Mouse (Mus musculus) cerebral cortex, adult 2 months (tissue): ENCODE measurements around the gene Scamp2.

Source experiments
- WGBS: fragments of 180-500 bp; shearing (Covaris S2); methylation state at CpG from one replicate; pipeline ENCODE4 v1.1.7; 2018; 5-methylcytosine and 5-hydroxymethylcytosine counted together

The Scamp2 gene

DNA sequence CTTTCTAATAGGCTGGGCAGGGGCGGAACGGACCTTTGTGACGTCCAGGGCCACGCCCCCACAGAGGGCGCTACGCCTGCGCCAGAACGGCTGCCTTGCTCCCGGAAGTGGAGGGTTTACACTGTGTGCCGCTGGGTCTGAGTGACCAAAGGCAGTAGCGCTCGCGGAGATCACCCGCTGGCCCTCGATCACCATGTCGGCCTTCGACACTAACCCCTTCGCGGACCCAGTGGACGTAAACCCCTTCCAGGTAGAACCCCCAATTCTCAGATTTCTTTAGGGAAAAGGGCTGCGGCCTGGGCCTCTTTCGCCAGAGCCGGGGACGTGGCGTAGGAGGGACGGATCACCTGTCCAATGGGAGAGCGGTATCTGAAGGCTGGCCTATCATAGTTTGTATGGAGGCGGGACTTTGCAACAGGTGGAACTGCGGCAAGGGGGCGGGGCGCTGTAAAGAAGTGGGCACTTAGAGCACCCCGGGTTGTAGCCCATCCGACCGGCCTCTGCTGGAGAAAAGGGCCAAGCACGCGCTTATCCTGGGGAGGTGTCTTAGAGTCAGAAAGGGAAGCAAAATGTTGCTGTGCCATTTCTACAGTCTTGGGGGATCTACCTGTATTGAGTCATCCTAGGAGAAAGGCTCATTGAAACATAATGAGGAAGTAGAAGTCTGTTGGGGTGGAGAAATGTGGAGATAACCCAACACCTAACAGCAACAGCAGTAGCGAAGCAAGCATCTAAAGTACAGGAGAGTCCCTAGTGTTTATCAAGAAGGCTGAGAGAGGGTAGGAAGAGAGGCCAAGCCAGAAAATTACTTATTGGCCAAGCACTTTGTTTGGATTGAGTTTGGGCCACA, at the start of gene Scamp2:
TSS of gene Scamp2 (plus strand) at position 83 of the 850 bp plus-strand sequence.
- 1% methylated on average over 37 of the region's 37 CpGs for WGBS

DNA sequence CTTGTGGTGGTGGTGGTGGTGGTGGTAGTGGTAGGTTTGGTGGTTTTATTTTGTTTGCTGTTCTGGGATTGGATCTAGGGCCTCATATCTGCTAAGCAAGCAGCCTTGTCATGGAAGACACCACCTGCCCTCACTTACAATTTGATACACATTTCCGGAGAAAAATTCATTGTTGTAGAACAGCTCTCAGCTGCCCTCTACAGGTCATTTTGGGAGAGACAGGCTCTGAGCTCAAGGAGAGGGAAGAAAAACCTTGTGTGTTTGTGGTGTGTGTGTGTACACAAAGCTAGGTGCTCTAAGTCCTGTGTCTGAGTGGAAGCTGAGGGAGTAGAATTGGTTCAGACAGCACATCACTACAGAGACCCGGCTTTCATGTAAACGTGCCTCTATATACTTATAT, 43.6 kb upstream of the Scamp2 start:
- 4% methylated on average over 3 of the region's 3 CpGs for WGBS

DNA sequence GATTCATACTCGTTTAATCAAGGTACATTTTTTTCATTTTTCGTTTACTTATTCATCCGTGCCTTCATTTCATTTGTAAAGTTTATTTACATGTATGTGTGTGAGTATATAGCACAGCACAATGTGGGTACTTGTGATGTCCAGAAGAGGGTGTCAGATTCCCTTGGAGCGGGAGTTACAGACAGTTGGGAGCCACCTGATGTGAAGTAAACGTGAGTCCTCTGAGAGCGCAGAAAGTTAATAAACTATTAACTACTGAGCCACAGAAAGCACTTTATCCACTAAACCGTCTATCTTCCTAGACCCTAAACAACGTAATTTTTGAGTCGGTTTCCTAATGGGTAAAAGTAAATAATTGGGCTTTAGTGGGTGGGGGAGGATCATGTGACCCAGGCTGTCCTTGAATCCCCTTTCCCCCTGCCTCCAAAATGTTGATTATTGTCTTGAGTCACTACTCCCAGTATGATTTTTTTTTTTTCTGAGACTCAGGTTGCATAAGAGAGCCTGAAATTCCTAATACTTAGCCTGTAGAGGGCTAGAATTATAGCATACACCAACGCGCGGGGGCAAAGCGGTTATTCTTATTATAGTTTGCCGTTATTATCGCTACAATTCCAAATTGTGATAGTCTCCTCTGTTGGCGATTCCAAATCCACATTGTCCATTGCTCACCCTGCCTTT, 40.2 kb upstream of the Scamp2 start:
- 21% methylated on average over 16 of the region's 16 CpGs for WGBS

DNA sequence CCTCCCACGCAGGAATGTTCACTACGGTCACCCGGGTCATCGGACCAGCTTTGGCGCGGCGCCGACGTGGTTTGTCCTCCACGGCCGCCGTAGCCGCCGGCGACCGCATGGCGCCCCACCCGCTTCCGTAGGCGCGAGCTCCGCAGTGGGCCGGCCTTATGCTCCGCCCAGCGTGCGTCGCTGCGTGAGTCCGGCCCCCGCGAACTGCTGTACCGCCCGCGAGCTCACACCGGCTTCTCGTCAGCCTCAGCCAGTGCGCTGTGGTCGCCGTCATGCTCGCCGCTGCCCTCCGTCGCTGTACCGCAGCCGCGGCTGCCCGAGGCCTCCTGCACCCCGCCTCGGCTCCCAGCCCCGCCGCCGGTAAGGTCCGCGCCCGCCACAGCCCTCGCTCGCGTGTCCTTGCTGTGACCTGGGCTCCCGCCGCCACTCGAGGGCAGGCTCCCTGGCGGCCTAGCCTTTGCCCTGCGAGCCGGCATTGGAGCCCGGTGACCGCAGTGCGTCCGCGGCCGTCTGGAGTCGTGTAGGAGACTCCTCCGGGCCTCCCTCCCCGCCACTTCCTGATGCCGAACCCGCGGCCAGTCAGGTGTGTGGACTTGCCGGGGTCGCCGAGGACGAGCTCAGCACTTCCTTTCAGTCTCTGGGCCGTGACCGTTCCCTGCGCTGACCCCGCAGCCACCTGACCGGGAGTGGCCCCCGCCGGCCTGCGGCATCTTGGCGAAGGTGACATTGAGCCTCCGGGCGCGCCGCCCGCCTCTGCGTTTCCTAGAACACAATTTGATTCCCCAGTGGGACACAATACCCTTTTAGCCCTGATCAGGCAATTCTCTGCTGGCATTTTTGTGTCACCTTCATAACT, 39.5 kb upstream of the Scamp2 start, which contains the start of gene Cox5a:
TSS of gene Cox5a (plus strand) at position 219 of the 856 bp plus-strand sequence.
- under 1% methylated on average over 85 of the region's 95 CpGs for WGBS

DNA sequence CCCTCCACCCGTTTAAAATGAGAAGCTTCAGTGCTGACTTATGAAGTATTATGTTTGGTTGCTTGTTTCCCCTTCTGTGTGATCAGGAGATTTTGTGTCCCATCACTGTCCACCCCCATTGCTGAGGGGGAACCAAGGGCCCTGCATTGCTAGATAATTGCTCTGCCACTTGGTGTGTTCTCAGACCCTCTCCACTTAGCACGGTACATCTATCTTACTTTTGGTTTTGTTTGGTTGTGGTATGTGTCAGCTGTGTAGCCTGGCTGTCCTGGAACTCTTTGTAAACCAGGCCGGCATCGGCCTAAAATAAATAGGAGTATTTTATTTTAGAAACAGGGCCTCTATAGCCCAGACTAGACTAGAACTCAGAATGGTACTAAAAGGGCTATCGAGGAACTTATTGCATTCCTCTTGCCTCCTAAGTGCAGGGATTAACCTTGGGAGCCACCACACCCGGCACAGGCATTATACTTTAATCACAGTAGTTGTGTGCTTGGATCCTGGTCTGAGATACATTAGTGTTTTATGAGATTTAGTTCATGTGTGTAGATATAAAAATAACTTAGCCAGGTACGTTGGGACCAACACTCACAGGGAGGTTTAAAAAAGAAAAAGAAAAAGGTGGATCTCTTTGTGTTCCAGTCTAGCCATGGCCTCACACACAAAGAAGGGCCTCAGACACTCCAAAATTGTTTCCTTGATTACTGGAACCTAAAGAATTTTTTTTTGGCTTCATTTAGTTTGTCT, 38.5 kb upstream of the Scamp2 start:
- 10% methylated on average over 7 of the region's 7 CpGs for WGBS

DNA sequence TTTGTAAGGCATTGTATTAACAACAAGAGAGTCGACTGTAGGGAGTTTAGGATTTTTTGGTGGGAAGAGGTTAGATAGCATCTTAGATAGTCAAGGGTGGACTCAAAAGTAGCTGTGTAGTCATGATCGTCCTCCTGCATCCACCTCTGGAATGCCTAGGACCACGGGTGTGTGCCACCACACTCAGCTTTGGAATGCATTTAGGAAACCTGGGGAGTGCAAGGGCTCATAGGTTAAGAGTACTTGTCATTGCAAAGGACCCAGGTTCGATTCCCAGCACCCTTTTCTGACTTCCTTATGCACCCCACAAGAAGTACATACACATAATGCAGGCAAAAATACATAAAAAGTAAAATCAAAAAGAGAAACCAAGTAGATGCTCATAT, 37.9 kb upstream of the Scamp2 start:
- 61% methylated on average over 4 of the region's 4 CpGs for WGBS

DNA sequence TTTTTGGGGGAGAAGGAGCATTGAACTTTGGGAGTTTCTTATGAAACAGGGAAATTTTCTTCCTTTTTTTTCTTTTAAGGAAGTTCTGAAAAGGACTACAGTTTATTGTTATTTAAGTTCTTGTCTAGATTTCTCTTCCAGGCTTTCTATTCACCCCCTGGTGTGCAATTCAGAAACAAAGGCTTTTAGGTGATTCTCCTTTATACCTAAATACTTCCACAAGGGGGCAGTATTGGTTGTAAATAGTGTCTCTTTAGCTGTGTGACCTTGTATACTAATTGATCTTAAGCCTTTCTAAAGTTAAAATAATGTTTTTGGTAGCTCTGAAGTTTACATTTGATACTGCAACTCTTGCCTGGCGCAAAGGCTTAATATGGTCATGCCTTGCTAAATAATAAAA, 37.0 kb upstream of the Scamp2 start:
- 82% methylated on average over 1 of the region's 1 CpGs for WGBS

DNA sequence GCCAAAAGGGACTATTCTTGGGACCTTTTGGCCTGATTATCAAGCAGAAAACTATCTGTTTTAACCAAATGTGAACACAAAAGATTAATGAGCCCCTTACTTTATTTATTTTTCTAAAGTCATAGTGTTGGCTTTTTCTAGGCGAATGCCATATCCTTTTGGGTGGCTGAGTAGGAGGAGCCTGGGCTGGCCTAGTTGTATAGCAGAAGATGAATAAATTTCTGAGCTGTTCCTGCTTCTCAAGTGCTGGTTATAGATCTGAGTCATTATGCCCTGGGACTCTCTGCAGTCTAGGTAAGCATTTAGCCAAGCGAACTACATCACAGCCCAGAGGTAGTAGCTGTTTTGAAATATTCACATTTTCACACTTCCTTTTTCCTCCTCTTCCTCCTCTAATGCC, 35.2 kb upstream of the Scamp2 start:
- WGBS, result 27% methylated on average over 2 of the region's 2 CpGs

DNA sequence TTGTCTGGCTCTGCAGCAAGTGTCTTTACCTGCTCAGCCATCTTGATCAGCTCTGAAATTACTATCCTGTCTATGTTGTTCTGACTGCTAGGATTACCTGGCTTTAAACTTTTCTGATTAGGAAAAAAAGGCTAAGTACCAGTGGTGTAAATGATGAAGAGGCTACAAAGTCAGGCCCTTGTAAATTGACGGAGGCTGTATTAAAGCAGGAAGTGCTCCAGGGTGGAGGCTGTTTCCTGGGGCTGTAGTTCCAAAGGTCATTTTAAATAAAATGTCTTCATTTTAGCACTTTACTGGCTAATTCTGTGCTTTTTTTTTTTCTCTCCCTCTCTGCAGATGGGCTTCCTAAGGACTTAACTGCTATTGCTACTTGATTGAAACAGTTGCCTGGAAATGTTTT, 28.8 kb upstream of the Scamp2 start:
- 72% methylated on average over 1 of the region's 1 CpGs for WGBS

DNA sequence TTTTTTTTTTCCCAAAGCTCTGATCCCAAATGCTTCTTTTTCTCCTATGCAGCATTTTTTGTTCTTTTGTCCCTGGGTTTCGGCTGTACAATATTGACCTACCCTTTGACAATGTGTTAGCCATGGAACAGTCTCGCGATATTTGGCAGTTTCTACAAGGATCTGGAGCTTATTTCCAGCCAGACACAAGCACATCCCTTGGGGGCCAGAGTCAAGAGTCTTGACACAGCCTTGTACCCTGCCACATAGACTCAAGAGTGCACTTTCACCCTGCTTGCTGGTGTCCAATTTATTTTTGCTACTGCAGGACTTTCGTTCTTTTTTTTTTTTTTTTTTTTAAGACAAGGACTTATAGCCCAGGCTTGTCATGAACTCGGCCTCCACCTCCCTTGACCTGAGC, 24.4 kb upstream of the Scamp2 start:
- 73% methylated on average over 5 of the region's 5 CpGs for WGBS

DNA sequence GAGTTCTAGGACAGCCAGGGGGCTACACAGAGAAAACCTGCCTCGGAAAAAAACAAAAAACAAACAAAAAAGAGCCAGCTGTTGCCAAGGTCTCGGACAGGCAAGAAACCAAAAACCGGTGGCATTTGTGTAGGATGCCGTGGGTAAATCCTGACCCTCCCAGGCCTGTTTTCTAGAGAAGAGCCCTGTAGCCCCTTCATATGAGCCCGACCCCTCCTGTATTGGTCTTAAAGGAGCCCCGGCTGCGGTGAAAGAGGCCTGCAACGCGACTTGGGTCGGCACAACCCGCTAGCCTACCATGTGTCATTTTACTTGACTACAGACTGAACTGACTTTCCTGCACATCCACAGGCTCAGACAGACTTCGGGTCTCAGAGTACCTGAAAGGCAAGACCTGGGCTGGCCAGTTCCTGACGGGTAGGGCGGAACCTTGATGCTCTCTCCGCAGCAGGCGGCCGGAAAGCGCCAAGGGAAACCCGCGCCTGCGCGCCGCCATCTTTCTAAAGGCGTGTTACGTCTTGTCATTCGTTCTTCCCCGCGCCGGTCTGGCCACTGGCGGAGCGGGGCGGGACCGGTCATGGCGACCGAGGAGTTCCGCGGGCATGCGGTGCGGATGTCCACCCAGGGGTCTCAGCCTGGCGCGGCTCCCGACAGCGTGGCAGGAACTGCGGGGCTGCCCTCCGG, 23.6 kb upstream of the Scamp2 start, which contains the start of gene Fam219b:
TSS of gene Fam219b (plus strand) at position 485 of the 684 bp plus-strand sequence.
- WGBS, result under 1% methylated on average over 45 of the region's 45 CpGs

DNA sequence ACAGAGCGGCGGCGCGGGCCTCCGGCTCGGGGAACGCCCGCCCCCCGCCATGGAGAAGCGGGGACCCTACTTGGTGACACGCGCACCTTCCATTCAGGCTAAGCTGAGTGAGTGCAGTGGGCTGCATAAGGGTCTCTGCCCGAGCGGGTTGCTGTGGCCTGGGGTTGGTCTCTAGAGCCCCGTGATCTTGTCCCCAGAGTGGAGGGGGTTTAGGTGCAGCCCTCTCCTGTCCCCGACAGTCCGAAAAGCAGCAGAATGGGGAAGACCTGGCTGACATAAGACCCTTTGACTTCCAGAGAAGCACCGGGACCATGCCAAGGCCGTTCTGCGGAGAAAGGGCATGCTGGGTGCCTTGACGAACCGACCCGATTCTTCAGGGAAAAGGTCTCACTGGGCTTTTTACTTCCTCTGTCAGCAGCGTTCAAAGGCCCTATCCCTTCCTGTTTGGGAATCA, 23.0 kb upstream of the Scamp2 start:
- under 1% methylated on average over 24 of the region's 24 CpGs for WGBS

DNA sequence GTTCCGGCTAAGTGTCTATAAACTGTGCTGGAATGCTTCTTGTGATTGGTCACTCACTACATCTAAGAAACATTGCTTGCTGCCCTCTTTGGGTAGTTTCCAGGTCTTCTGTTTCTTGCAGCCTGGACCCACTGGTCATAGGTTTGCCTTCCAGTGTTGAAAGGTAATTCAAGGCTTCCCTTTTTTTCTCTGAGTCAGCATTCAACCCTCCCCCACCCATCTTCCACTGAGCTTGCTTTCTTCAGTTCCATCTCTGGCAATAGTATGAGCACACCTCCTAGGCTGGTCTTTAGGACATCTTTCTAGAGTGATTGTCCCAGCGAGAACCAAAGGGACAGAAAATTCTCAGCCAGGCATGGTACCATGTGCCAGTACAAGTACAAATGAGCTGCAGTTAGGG, 21.2 kb upstream of the Scamp2 start:
- WGBS, result 68% methylated on average over 2 of the region's 2 CpGs

DNA sequence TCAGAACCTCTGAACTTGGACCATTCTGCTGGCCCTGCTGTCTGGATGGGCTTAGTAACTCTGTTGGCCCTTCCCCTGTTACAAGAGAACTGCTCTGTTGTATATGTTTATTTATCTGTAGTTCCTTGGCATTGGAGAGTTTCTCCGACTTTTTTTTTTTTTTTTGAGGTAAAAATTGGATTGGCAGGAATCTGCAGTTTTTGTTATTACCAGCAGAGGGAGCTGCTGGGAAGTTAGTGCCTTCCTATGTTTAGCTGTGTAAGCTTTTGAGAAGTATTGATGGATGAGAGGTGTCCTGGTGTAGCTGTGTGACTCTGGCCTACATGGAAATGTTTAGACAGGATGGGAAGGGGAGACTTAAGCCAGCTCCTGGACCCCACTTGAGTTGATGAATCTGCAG, 19.4 kb upstream of the Scamp2 start:
- WGBS, result 0% methylated on average over 1 of the region's 1 CpGs

DNA sequence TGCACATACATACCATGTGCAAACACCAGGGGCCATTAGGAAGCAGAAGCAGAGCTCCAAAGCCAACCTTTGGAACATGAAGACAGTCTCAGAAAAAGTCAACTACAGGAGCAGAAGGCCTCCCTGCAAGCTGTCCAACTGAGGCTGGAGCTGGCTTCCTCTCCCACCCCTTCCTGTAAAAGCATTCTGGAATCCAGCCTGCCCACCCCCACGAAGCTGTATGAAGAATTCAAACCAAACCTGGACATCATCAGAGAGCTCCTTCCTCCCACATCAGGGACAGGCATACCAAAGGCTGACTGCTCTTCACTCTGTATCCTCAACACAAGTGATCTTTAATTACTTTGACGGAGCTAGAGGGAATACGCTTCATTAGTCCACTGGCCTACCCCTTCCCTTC, 16.8 kb upstream of the Scamp2 start:
- WGBS, result 38% methylated on average over 3 of the region's 3 CpGs

DNA sequence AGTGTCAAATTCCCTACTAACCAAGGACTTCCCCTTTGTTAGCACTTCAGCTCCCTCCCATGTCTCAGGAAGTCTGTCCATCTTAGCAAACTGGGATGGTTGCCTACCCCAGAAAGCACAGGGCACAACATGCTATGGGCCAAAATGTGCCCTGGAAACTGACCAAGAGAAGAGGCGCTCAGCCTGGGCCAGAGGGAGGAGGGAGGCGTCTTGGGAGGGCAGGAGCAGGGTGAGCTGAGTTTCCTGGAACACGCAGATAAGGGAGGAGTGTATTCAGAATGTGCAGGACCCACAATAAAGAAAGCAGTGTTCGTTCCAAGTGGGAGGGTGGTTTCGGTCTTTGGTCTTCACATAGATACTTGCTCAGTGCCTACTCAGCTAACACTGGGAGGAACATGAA, 13.5 kb upstream of the Scamp2 start:
- 55% methylated on average over 5 of the region's 5 CpGs for WGBS

DNA sequence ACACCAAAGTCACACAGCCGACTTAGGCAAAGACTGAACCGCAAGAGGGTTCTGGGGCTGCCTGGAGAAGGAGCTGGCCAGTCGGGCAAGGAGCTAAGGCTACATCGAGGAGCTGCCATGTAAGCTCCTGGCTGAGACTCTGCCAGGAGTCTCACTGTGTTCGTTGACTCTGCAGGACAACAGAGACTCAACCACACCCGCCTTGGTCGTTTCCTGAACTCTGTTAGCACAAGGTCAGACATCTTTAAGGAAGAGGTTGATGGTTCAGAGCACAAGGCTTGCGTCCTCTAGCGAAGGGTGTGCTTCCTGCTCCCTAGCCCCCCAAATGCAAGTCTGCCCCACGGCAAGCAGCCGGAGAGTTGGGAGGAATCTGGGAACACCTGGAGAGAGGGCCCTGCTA, 12.9 kb upstream of the Scamp2 start:
- 85% methylated on average over 11 of the region's 11 CpGs for WGBS

DNA sequence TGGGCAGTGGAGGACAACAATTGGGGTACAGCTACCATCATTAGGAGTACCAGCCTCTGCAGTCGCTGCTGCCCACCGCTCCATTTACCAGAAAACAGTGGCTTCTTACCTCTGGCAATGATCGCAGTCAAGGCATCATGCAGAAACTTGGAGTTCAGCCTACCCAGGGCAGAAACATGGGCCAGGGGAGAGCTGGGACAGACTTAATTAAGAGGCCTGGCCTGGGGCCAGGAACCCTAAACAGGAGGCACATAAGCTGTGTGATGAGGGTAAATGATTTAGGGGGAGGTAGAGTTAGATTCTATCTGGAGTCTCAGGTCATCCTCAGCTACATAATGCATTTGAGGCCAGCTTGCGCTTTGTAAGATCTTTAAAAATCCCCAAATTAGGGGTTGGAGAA, 11.6 kb upstream of the Scamp2 start:
- WGBS, result 68% methylated on average over 4 of the region's 4 CpGs

DNA sequence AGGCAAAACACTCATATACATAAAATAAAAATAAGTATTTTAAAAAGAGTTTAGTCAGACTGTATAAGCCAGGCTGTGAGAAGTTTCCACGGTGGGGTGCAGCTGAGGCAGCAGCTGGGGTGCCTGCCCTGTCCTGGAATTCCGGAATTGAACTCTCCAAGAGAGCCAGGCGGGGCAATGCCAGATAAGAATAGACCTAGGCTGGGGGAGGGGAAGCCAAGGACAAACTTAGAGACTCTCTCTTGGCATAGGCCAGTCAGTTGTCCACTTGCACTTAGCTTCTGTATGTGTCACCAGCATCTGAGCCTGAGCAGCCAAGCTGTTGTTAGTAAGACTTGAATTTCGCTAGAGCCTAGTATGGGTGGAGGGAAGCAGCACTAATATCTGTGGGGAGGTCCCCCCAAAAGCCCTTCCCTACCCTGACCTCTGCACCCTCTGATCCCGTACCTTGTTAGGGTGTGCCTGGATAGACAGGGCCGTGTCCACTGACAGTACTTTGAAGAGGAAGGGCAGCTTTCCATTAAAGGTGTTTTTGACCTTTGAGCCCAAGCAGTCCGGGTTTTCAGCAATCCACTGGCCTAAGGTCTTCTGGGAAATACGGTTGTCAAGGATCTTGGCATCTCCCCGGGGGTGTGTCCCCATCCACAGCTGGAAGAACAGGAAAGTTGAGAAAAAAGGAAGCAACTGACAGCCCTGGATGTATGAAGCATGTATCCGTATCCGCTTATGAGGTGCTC, 10.4 kb upstream of the Scamp2 start:
- WGBS, result 86% methylated on average over 11 of the region's 11 CpGs
